Mouse (Mus musculus): ENCODE data around the gene Cops6. TPM values are rescaled to one million over a fixed set of nuclear protein-coding genes. Genes with fewer than 3 reads are reported as not detected.
A peak's percentile ranks its signal among the peaks of the same experiment; 100 is the strongest.

Cops6 gene
- polyA plus RNA-seq, 1 experiment from 2014 or later, result 320 TPM

DNA sequence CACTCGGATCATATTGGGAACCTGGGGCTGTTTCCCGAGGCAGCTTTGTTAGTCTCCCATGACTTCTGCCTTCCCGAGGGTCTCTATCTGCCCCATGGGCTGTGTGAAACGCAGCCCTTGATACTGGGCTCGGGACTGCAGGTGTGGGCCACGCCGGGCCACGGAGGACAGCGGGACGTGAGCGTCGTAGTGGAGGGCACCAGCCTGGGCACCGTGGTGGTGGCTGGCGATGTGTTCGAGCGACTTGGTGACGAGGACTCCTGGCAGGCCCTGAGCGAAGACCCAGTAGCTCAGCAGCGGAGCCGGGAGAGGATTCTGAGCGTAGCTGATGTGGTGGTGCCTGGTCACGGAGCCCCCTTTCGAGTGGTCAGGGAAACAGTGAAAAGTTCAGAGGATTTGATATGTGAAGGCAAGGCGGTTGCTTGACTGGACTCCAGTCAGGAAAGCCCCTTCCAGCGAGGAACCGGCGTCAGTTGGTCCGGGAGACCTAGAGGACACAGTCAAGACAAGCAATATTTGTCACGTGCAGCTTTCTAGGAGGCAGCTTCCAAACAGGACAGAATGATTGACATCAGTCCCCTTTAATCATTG is 34.0 kb downstream of the Cops6 start:
- 0 out of 2 replicates have a peak, but pooled peaks cover 14% of the 10 kb centered on the region for H3K36me3 ChIP-seq
- H3K27me3 ChIP-seq, result no peaks in the 10 kb centered on the region
- peak overlapping the region; percentile 94 for H3K27ac ChIP-seq (replicated peaks)
- under 1% methylated on average over 29 of the region's 29 CpGs for WGBS
- peak overlapping the region; percentile 85 for H3K9ac ChIP-seq
- H3K4me3 ChIP-seq, result peak overlapping the region; percentile 70
- peak; percentile 74 for ATAC-seq (ENCODE audit: low FRiP score, low read depth)
- peaks cover 19% of the 10 kb centered on the region for H3K4me1 ChIP-seq (replicated peaks)
- H3K4me2 ChIP-seq, result peak overlapping the region; percentile 96
- no peaks in the 10 kb centered on the region for H3K9me3 ChIP-seq

DNA sequence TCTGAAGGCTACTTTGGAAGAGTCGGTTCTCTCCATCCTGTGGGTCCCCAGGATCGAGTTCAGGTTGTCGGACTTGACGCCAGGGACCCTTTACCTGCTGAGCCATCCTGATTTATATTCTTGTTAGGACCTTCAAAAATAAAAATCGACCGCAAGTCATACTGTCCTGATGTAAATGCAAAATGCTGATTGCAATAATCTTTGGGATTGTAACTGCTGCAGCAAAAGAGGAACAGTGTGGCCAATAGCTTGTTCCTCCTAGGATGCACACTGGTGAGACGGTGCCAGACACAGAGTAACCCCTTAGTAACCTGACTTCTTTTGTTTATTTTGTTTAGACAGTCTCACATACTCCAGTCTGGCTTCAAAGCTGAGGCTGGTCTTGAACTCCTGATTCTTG is 34.6 kb downstream of the Cops6 start:
- Histone ChIP-seq H3K27me3 (no peaks in the 10 kb centered on the region), H3K27ac (replicated peaks) (peak overlapping the region; percentile 94), H3K4me1 (replicated peaks) (peaks cover 19% of the 10 kb centered on the region), H3K36me3 (0 out of 2 replicates have a peak, but pooled peaks cover 14% of the 10 kb centered on the region), H3K9ac (peak overlapping the region; percentile 85), H3K4me2 (peak overlapping the region; percentile 96), H3K4me3 (peak overlapping the region; percentile 70), H3K9me3 (no peaks in the 10 kb centered on the region)
- 68% methylated on average over 7 of the region's 7 CpGs for WGBS
- ATAC-seq (ENCODE audit: low FRiP score, low read depth), result no peak

DNA sequence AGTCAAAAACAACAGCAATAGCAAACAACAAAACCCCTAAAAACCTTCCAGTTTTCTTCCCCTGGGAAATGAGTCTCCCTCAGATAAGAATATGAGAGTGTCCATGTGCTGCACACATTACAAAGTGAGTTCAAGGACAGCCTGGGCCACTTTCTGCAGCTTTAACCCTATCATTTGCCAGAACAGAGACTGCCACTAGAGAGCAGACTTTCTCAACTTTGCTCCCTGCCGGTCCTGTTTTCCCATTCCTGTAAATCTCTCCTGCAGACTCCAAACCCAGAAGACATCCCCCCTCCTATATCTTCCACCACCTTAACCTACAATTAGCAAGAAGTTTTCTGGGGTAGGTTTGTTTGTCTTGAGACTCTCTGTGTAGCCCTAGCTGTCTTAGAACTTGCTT is 38.7 kb downstream of the Cops6 start:
- ATAC-seq (ENCODE audit: low FRiP score, low read depth), result no peak
- H3K9ac ChIP-seq, result no peak overlapping the region
- no peaks in the 10 kb centered on the region for H3K27me3 ChIP-seq
- H3K4me2 ChIP-seq, result no peak overlapping the region
- peaks cover 13% of the 10 kb centered on the region for H3K4me1 ChIP-seq (replicated peaks)
- no peaks in the 10 kb centered on the region for H3K36me3 ChIP-seq
- H3K27ac ChIP-seq (replicated peaks), result no peak overlapping the region
- WGBS, result 13% methylated on average over 1 of the region's 1 CpGs
- no peaks in the 10 kb centered on the region for H3K9me3 ChIP-seq
- H3K4me3 ChIP-seq, result no peak overlapping the region

DNA sequence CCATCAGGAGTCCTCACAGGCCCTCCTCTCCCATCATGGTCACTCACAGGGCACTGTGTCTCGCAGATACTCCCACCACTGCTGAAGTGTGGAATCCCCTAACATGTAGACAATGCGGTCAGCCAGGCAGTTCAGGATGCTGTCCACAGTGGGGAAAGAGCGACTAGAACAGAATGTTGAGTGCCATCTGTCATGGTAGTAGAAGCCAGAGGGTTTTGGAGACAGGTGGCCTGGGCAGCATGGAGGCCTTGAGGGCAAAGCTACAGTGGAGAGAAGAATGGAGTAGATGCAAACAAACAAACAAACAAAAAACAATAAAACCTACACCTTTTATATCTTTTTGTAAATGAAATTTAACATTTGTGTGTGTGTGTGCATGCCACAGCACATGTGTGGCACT is 41.2 kb downstream of the Cops6 start:
- Histone ChIP-seq H3K4me3 (no peak overlapping the region), H3K4me1 (replicated peaks) (no peaks in the 10 kb centered on the region), H3K9ac (no peak overlapping the region), H3K4me2 (no peak overlapping the region), H3K27me3 (no peaks in the 10 kb centered on the region), H3K27ac (replicated peaks) (no peak overlapping the region), H3K9me3 (no peaks in the 10 kb centered on the region), H3K36me3 (no peaks in the 10 kb centered on the region)
- WGBS, result 77% methylated on average over 3 of the region's 3 CpGs
- ATAC-seq (ENCODE audit: low FRiP score, low read depth), result no peak

DNA sequence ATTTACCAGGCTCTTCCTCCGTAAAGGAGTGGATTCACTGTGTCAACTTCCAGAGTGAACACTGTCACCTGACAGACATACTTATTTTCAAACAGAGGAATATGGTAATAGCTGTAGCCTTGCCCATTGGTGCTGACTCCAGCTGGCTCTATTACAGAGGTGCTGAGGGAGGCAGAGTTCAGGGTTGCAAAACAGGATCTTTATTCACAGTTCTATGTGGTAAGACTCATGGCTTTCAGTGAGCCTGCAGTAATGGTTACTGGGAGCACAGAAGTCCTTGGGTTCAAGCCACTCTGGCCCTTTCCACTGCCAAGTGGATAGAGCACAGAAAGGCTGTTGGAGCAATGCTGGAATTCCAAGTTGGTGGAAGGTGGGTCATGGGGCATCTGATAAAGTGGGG is 46.4 kb downstream of the Cops6 start:
- no peak overlapping the region for H3K4me3 ChIP-seq
- no peaks in the 10 kb centered on the region for H3K27me3 ChIP-seq
- H3K36me3 ChIP-seq, result no peaks in the 10 kb centered on the region
- 73% methylated on average over 1 of the region's 1 CpGs for WGBS
- H3K27ac ChIP-seq (replicated peaks), result no peak overlapping the region
- no peaks in the 10 kb centered on the region for H3K9me3 ChIP-seq
- no peak overlapping the region for H3K9ac ChIP-seq
- no peaks in the 10 kb centered on the region for H3K4me1 ChIP-seq (replicated peaks)
- H3K4me2 ChIP-seq, result no peak overlapping the region
- ATAC-seq (ENCODE audit: low FRiP score, low read depth), result no peak

DNA sequence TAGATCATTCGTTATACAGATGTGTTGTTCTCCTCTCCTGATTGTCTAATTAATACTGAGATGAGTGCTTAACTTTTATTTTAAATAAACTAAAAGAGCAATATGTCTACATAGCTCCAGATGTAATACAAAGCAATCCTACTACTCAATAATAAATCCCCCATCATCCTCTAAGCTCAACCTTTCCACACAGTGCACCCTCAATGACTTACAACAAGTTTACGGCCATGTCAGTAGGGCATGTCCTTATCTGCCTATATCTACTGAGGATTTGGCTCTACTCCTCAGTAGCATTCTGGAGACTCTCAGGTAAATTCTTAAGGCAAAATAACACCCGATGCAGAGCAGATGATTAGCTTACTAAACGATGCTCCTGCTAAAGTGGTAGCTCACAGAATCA is 47.0 kb downstream of the Cops6 start:
- H3K9ac ChIP-seq, result no peak overlapping the region
- no peaks in the 10 kb centered on the region for H3K36me3 ChIP-seq
- H3K4me1 ChIP-seq (replicated peaks), result no peaks in the 10 kb centered on the region
- H3K27ac ChIP-seq (replicated peaks), result no peak overlapping the region
- H3K4me3 ChIP-seq, result no peak overlapping the region
- ATAC-seq (ENCODE audit: low FRiP score, low read depth), result no peak
- 87% methylated on average over 4 of the region's 4 CpGs for WGBS
- H3K9me3 ChIP-seq, result no peaks in the 10 kb centered on the region
- no peaks in the 10 kb centered on the region for H3K27me3 ChIP-seq
- H3K4me2 ChIP-seq, result no peak overlapping the region

MicroRNAs within 50 kb of the gene (microRNA counts, 519-probe panel; counts per million panel counts)
- microRNA mmu-miR-106b, result 3,970 counts per million, percentile 83 among the panel's probes with 10 or more counts
- 4,696 counts per million, percentile 94 among the panel's probes with 10 or more counts for microRNA mmu-miR-25
- microRNA mmu-miR-93, result 3,913 counts per million, percentile 83 among the panel's probes with 10 or more counts

Small RNA genes within 50 kb of the gene (microRNA-seq; reads per million reads assigned to microRNA genes)
- gene Mir106b, result 5,764 reads per million, percentile 93 among the genes with 10 or more reads in this experiment
- gene Mir25, result 278 reads per million, percentile 64 among the genes with 10 or more reads in this experiment
- 8,003 reads per million, percentile 94 among the genes with 10 or more reads in this experiment for gene Mir93

Other genes with a start within 250 kb of the Cops6 start
- gene Cyp3a13, start 239.5 kb upstream of the Cops6 start, polyA plus RNA-seq (2015; fragmentation: Nextera tagmentation; extraction: Ambion mirVana), result not detected in 2 replicates
- gene Gjc3, start 198.0 kb upstream of the Cops6 start, polyA plus RNA-seq (2015; fragmentation: Nextera tagmentation; extraction: Ambion mirVana), result 1.3 and 1.7 TPM in 2 replicates
- not detected in 2 replicates for gene Azgp1, start 179.6 kb upstream of the Cops6 start, polyA plus RNA-seq (2015; fragmentation: Nextera tagmentation; extraction: Ambion mirVana)
- not detected in 2 replicates for gene Smok3a, start 139.8 kb upstream of the Cops6 start, polyA plus RNA-seq (2015; fragmentation: Nextera tagmentation; extraction: Ambion mirVana)
- not detected in 2 replicates for gene Smok3b, start 139.6 kb upstream of the Cops6 start, polyA plus RNA-seq (2015; fragmentation: Nextera tagmentation; extraction: Ambion mirVana)
- gene Smok3c, start 107.9 kb upstream of the Cops6 start, polyA plus RNA-seq (2015; fragmentation: Nextera tagmentation; extraction: Ambion mirVana), result not detected in 2 replicates
- gene Zkscan1, start 76.0 kb upstream of the Cops6 start, polyA plus RNA-seq (2015; fragmentation: Nextera tagmentation; extraction: Ambion mirVana), result 20.8 and 22.1 TPM in 2 replicates
- gene Zscan21, start 44.2 kb upstream of the Cops6 start, polyA plus RNA-seq (2015; fragmentation: Nextera tagmentation; extraction: Ambion mirVana), result 81.4 and 82.6 TPM in 2 replicates
- gene Zfp113, start 5.3 kb upstream of the Cops6 start, polyA plus RNA-seq (2015; fragmentation: Nextera tagmentation; extraction: Ambion mirVana), result 26.5 and 31.3 TPM in 2 replicates
- gene Ap4m1, start 10.9 kb downstream of the Cops6 start, polyA plus RNA-seq (2015; fragmentation: Nextera tagmentation; extraction: Ambion mirVana), result 24.7 and 26.2 TPM in 2 replicates
- gene Mcm7, start 11.4 kb downstream of the Cops6 start, polyA plus RNA-seq (2015; fragmentation: Nextera tagmentation; extraction: Ambion mirVana), result 85.4 and 94.5 TPM in 2 replicates
- 75.5 and 77.7 TPM in 2 replicates for gene Taf6, start 26.4 kb downstream of the Cops6 start, polyA plus RNA-seq (2015; fragmentation: Nextera tagmentation; extraction: Ambion mirVana)
- 26.5 and 29.6 TPM in 2 replicates for gene Cnpy4, start 26.4 kb downstream of the Cops6 start, polyA plus RNA-seq (2015; fragmentation: Nextera tagmentation; extraction: Ambion mirVana)
- gene Mblac1, start 33.2 kb downstream of the Cops6 start, polyA plus RNA-seq (2015; fragmentation: Nextera tagmentation; extraction: Ambion mirVana), result 12.4 and 14.7 TPM in 2 replicates
- gene Nxpe5, start 64.8 kb downstream of the Cops6 start, polyA plus RNA-seq (2015; fragmentation: Nextera tagmentation; extraction: Ambion mirVana), result not detected in 2 replicates
- gene Lamtor4, start 94.4 kb downstream of the Cops6 start, polyA plus RNA-seq (2015; fragmentation: Nextera tagmentation; extraction: Ambion mirVana), result 108 and 111 TPM in 2 replicates
- gene BC037034, start 103.0 kb downstream of the Cops6 start, polyA plus RNA-seq (2015; fragmentation: Nextera tagmentation; extraction: Ambion mirVana), result 17.1 and 21.1 TPM in 2 replicates
- 2.2 and 2.6 TPM in 2 replicates for gene Gal3st4, start 111.8 kb downstream of the Cops6 start, polyA plus RNA-seq (2015; fragmentation: Nextera tagmentation; extraction: Ambion mirVana)
- gene Gm43720, start 118.9 kb downstream of the Cops6 start, polyA plus RNA-seq (2015; fragmentation: Nextera tagmentation; extraction: Ambion mirVana), result 0.17 and 0.19 TPM in 2 replicates
- gene Gpc2, start 118.9 kb downstream of the Cops6 start, polyA plus RNA-seq (2015; fragmentation: Nextera tagmentation; extraction: Ambion mirVana), result 147 and 149 TPM in 2 replicates
- 9.2 and 9.8 TPM in 2 replicates for gene Stag3, start 119.2 kb downstream of the Cops6 start, polyA plus RNA-seq (2015; fragmentation: Nextera tagmentation; extraction: Ambion mirVana)
- gene Pvrig, start 180.9 kb downstream of the Cops6 start, polyA plus RNA-seq (2015; fragmentation: Nextera tagmentation; extraction: Ambion mirVana), result 0.14 TPM in 1 of 2 replicates, not detected in the other

Data from hindbrain, embryonic 15.5 days (tissue).